Mouse (Mus musculus): ENCODE results near the gene Ctse. TPM values are rescaled to one million over a fixed set of nuclear protein-coding genes. Genes with fewer than 3 reads are reported as not detected.

Gene Ctse
- total and polyA plus RNA-seq, 2 experiments from 2014 or later = 0.08 to 0.57 TPM

DNA sequence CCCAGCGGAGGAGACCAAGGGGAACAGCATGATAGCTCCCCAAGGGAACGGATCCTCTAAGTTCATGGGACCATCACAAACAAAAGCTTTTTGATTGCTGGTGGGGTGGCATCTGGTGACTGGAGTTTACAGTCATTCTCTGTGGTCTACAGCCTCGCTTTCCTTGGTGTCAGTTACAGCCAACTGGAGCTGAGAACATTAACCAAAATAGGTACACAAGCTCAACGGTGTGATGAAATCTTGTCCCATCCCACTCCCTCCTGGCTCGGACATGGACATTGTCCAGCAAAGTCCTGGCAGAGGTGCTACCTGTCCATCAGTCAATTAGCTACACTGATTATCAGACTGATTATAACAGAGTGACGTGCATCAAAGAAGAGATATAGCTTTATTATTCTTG, 23.5 kb upstream of the Ctse start:
- no peak for DNase-seq
- no peaks in the 10 kb centered on the region for H3K4me1 ChIP-seq (ENCODE audit: insufficient read depth)
- H3K36me3 ChIP-seq (ENCODE audit: insufficient read depth) = no peaks in the 10 kb centered on the region
- H3K9ac ChIP-seq = no peak overlapping the region
- 87% methylated on average over 6 of the region's 6 CpGs for WGBS
- no peak for ATAC-seq
- no peak overlapping the region for H3K4me2 ChIP-seq (ENCODE audit: low read depth)
- H3K27me3 ChIP-seq (ENCODE audit: insufficient read depth, low read length) = no peaks in the 10 kb centered on the region
- no peak overlapping the region for H3K27ac ChIP-seq (ENCODE audit: low read depth, low read length)
- no peak for TF ChIP-seq CTCF (IDR thresholded peaks at IDR 0.05; ENCODE audit: low read depth)
- H3K9me3 ChIP-seq (ENCODE audit: low read length) = no peaks in the 10 kb centered on the region
- no peak overlapping the region for H3K4me3 ChIP-seq (ENCODE audit: low read depth, low read length)

DNA sequence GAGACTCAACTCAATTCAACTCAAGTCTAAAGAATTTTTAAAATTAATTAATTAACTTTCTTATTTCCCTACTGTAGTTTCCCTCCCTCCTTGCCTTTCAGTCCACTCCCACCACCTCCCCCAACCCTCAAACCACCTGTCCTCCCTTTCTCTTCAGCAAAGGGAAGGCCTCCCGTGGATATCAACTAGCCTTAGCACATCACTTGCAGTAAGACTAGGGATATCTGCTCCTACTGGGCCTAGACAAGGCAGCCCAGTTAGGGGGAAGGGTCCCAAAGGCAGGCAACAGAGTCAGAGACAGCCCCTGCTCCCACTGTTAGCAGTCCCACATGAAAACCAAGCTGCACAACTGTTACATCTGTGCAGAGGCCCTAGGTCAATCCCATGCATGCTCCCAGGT, 22.0 kb upstream of the Ctse start:
- no peak overlapping the region for H3K9ac ChIP-seq

DNA sequence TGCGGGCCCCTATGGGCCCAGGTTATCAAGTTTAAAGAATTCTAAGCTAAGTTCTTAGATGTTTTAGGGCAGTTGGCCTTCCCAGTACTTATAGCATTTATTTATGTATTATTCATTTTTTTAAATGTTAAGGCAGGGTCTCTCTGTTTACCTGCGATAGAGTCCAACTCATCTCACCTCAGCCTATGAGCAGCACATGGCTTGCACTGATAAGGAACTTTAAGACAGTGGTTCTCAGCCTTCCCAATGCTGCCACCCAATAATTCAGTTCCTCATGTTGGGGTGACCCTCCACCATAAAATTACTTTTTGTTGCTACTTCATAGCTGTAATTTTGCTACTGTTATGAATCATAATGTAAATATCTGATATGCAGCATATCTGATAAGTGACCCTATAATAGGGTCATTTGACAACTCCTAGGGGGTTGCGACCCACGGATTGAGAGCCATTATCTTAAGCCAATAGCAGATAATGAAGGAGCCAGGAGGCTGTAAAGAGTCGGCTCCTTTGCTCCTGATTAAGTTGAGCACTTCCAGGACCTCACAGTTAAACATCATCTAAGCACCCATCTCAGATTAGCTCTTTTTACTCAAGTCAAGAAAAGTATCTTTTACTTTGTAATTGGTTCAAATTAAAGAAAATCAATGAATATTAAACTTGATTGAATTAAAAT, 21.4 kb upstream of the Ctse start:
- WGBS = 80% methylated on average over 5 of the region's 5 CpGs
- no peak for TF ChIP-seq CTCF (IDR thresholded peaks at IDR 0.05; ENCODE audit: low read depth)
- Histone ChIP-seq H3K9ac (no peak overlapping the region), H3K4me2 (ENCODE audit: low read depth) (no peak overlapping the region), H3K9me3 (ENCODE audit: low read length) (no peaks in the 10 kb centered on the region), H3K27me3 (ENCODE audit: insufficient read depth, low read length) (no peaks in the 10 kb centered on the region), H3K36me3 (ENCODE audit: insufficient read depth) (no peaks in the 10 kb centered on the region), H3K27ac (ENCODE audit: low read depth, low read length) (no peak overlapping the region), H3K4me3 (ENCODE audit: low read depth, low read length) (no peak overlapping the region), H3K4me1 (ENCODE audit: insufficient read depth) (no peaks in the 10 kb centered on the region)
- ATAC-seq (no peak), DNase-seq (no peak)

More for the DNA sequence above, 22.0 kb upstream of the Ctse start:
- no peak for TF ChIP-seq CTCF (IDR thresholded peaks at IDR 0.05; ENCODE audit: low read depth)
- Histone ChIP-seq H3K27ac (ENCODE audit: low read depth, low read length) (no peak overlapping the region), H3K4me2 (ENCODE audit: low read depth) (no peak overlapping the region), H3K9me3 (ENCODE audit: low read length) (no peaks in the 10 kb centered on the region), H3K4me1 (ENCODE audit: insufficient read depth) (no peaks in the 10 kb centered on the region), H3K4me3 (ENCODE audit: low read depth, low read length) (no peak overlapping the region), H3K36me3 (ENCODE audit: insufficient read depth) (no peaks in the 10 kb centered on the region), H3K27me3 (ENCODE audit: insufficient read depth, low read length) (no peaks in the 10 kb centered on the region)
- 76% methylated on average over 1 of the region's 1 CpGs for WGBS
- ATAC-seq = no peak
- DNase-seq = no peak

DNA sequence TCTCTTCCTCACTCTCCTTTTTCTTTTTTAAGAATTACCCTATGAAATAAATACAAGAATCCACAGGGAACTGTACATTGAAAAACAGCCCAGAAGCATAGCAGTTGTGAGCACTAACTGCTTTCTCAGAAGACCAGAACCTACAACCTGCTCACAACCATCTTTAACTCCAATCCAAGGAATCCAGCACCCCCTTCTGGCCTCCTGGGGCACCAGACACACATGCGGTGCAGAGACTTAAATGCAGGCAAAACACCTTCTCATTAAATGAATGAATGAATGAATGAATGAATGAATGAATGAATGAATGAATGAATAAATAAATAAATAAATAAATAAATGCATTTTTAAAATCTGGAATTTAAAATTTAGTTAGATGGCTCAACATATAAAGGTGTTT, 19.5 kb upstream of the Ctse start:
- H3K9me3 ChIP-seq (ENCODE audit: low read length) = no peaks in the 10 kb centered on the region
- ATAC-seq = no peak
- no peaks in the 10 kb centered on the region for H3K4me1 ChIP-seq (ENCODE audit: insufficient read depth)
- H3K4me3 ChIP-seq (ENCODE audit: low read depth, low read length) = no peak overlapping the region
- peak; percentile 9 for DNase-seq
- no peak overlapping the region for H3K27ac ChIP-seq (ENCODE audit: low read depth, low read length)
- WGBS = 83% methylated on average over 1 of the region's 1 CpGs
- no peaks in the 10 kb centered on the region for H3K36me3 ChIP-seq (ENCODE audit: insufficient read depth)
- no peaks in the 10 kb centered on the region for H3K27me3 ChIP-seq (ENCODE audit: insufficient read depth, low read length)
- TF ChIP-seq CTCF (IDR thresholded peaks at IDR 0.05; ENCODE audit: low read depth) = peak; percentile 33; the same call in 1 of the 2 replicates
- H3K4me2 ChIP-seq (ENCODE audit: low read depth) = no peak overlapping the region
- H3K9ac ChIP-seq = no peak overlapping the region

DNA sequence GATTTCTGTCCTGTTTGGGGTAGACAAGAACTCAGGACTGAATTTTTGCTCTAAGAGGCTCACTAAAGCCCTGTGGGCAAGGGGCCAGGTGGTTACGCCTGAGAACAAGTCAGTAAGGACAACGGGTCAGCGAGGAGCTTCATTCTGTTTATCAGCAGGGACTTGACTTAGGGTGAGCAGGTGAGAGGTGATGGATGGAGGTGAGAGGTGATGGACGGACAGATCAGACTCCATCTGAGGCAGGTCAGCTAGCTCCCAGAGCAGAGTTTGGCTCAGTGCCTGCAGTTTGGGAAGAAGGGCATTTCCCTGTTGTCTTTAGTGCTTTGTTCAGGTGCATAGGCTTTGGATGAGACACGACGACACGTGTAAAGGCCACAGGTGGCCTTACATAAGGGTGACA, 18.8 kb upstream of the Ctse start:
- H3K4me2 ChIP-seq (ENCODE audit: low read depth) = no peak overlapping the region
- no peaks in the 10 kb centered on the region for H3K36me3 ChIP-seq (ENCODE audit: insufficient read depth)
- no peaks in the 10 kb centered on the region for H3K27me3 ChIP-seq (ENCODE audit: insufficient read depth, low read length)
- no peak for DNase-seq
- no peak for TF ChIP-seq CTCF (IDR thresholded peaks at IDR 0.05; ENCODE audit: low read depth)
- no peak for ATAC-seq
- H3K9me3 ChIP-seq (ENCODE audit: low read length) = no peaks in the 10 kb centered on the region
- H3K4me1 ChIP-seq (ENCODE audit: insufficient read depth) = no peaks in the 10 kb centered on the region
- no peak overlapping the region for H3K9ac ChIP-seq
- H3K27ac ChIP-seq (ENCODE audit: low read depth, low read length) = no peak overlapping the region
- H3K4me3 ChIP-seq (ENCODE audit: low read depth, low read length) = no peak overlapping the region
- 93% methylated on average over 7 of the region's 7 CpGs for WGBS

DNA sequence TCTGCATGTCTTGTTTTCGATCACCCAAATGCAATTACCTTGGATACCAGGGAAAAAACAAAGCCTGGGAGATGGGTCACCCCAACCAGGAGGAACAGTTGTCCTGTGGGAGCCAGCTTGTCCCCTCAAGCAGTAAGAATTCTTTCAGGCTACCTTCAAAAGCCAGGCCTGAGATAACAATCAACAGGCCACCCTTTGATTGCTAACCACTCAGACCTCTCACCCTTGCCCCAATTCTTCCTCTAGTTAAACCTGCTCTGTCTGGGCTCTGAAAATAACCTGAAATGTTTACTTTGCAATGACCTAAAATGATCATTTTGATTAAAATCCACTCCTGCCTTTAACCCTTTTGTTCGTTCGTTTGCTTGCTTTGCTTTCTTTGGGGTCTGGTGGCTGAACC, 14.5 kb upstream of the Ctse start:
- H3K36me3 ChIP-seq (ENCODE audit: insufficient read depth) = no peaks in the 10 kb centered on the region
- H3K27ac ChIP-seq (ENCODE audit: low read depth, low read length) = no peak overlapping the region
- 93% methylated on average over 3 of the region's 3 CpGs for WGBS
- no peak overlapping the region for H3K9ac ChIP-seq
- no peak overlapping the region for H3K4me2 ChIP-seq (ENCODE audit: low read depth)
- H3K9me3 ChIP-seq (ENCODE audit: low read length) = no peaks in the 10 kb centered on the region
- TF ChIP-seq CTCF (IDR thresholded peaks at IDR 0.05; ENCODE audit: low read depth) = no peak
- ATAC-seq (no peak), DNase-seq (no peak)
- no peaks in the 10 kb centered on the region for H3K27me3 ChIP-seq (ENCODE audit: insufficient read depth, low read length)
- H3K4me1 ChIP-seq (ENCODE audit: insufficient read depth) = no peaks in the 10 kb centered on the region
- H3K4me3 ChIP-seq (ENCODE audit: low read depth, low read length) = no peak overlapping the region

DNA sequence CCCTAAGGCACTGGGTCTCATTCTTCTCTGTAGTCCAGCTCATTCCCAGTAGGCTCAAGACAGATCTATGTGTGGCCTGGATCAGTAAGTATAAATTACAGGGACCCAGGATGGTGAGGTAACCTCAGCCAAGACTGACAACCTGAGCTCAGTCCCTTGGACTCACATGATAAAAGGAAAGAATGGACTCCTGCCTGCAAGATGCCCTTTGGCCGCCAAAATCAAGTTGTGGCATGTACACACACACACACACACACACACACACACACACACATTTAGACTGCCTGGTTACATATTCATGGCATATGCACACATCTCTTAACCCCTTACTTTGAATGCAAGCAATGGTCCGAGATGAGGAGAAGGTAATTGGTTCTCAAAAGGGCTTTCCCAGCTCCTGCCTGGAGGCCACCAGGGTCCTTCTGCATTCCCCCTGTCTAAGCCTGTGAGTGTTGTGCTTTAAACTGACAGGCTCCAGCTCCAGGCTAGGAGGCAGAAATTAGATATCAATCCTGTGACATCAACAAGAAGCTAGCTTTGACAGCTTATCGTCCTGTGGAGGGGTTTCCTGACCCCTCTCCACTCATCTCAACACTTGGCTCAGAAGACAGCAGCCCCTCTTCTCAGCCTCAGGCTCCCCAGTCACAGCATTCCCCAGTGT, 13.8 kb upstream of the Ctse start:
- Histone ChIP-seq H3K27ac (ENCODE audit: low read depth, low read length) (no peak overlapping the region), H3K27me3 (ENCODE audit: insufficient read depth, low read length) (no peaks in the 10 kb centered on the region), H3K36me3 (ENCODE audit: insufficient read depth) (no peaks in the 10 kb centered on the region), H3K4me1 (ENCODE audit: insufficient read depth) (no peaks in the 10 kb centered on the region), H3K9me3 (ENCODE audit: low read length) (no peaks in the 10 kb centered on the region), H3K9ac (no peak overlapping the region), H3K4me2 (ENCODE audit: low read depth) (no peak overlapping the region), H3K4me3 (ENCODE audit: low read depth, low read length) (no peak overlapping the region)
- ATAC-seq (no peak), DNase-seq (no peak)
- TF ChIP-seq CTCF (IDR thresholded peaks at IDR 0.05; ENCODE audit: low read depth) = no peak
- WGBS = 70% methylated on average over 3 of the region's 3 CpGs
